Mouse (Mus musculus) cerebellum, adult (tissue): ENCODE measurements at regions not wholly inside any gene's neighbourhood (a gene's known extent, or its start where the extent isn't known, plus 50 kb on each side); places are given as distances from the start of the nearest gene placed in this dataset.
"Not testable (repeated sequence)": the region's sequence is repeated elsewhere in the genome, so short reads cannot be mapped to it uniquely, and the experiment has no call there.

Experiments used
- ATAC-seq: cut with Nextera tagmentation; 2 replicates; pipeline ENCODE4 v1.9.2; 2017; ENCODE audit warnings: mild to moderate bottlenecking, moderate library complexity, mixed read lengths; ENCODE audit not compliant: insufficient number of reproducible peaks, low FRiP score, low TSS enrichment

DNA sequence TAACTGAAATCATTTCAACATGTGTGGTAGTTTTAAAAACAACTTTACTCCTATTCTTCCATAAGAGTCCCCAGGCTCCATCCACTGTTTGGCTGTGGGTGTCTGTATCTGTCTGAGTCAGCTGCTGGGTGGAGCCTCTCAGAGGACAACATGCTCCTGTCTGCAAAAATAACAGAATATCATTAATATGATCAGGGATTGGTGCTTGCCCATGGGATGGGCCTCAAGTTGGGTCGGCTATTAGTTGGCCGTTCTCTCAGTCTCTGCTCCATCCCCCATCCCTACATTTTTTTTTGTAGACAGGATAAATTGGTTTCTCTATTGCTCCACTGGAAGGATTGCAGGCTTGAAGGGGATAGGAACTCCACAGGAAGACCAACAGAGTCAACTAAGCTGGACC, 108.5 kb upstream of the Fgf16 start:
- ATAC-seq, result not testable (repeated sequence)

- no peak for ATAC-seq
Measured at GRCm38 (mm10) chrX:105670531-105670930, 93.5 kb upstream of the Fgf16 start.

- ATAC-seq, result no peak
Measured at GRCm38 (mm10) chrX:105671247-105671646, 92.8 kb upstream of the Fgf16 start.

DNA sequence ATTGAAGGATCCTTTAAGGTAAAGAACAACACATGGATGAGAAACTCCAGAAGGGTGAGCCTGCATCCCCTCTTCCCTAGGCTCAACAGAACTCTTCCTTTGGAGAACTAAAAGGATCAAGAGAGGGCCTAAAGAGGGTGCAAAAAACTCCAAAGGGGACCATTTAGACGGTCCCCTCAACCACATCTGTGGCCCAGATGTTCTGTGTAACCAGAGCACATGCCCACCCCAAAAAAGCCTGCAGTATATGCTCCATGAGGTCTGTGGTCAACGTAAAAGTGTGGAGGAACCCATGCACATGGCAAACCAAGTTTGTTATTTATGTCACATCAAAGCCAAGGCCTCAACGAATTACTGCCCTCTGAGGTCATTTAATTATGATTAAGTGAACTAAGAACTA, 89.2 kb upstream of the Fgf16 start:
- no peak for ATAC-seq

DNA sequence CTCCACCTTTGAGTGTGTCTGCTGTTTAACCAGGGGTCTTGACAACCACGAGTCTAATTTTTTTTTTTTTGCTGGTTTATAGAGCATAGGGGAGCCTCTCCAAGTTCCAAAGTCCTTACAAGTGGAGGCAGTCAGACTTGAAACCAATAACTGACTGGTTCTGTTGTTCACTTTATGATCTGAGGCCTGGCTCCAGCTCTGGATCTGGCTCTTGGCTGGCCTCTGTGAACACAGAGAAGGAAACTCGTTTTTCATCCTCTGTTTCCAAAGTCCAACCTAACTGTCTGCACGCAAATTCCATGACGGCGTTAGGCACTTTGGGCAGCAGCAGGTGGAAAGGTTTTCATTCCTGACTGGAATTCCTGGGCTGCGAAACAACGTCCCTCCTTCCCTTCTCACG, 80.4 kb upstream of the Fgf16 start:
- ATAC-seq, result no peak

GRCm38 (mm10) chrX:105684433-105684832, 79.6 kb upstream of the Fgf16 start:
- ATAC-seq, result peak; percentile 58; the same call in 1 of the 2 replicates

DNA sequence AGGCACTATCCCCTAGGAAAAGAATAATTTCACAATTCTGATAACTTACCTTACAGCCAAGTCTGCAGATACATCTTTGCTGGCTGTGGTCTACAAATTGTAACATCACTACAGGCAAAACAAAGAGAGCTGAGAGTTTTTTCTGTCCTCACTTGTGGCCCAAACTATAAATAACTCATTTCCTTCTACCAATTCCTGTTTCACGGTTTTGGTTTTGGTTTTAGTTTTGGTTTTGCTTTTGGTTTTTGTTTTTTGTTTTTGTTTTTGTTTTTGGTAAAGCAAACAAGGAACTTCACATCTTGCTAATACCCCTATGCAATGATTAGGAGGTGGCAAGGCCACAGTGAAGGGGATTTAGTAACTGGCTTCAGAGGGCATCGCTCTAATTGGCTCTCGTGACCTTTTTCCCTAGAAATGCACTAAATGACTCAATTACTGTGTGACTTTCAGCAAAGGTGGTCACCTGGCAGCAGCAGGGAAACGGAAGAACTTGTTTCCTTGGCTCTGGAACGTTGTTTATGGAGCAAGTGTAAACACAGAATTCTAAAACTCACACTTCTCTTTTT, 53.3 kb upstream of the Fgf16 start:
- no peak for ATAC-seq
